Mouse (Mus musculus): ENCODE measurements around the gene Kctd12. TPM values are rescaled to one million over a fixed set of nuclear protein-coding genes. Genes with fewer than 3 reads are reported as not detected.

Kctd12 gene
- polyA plus RNA-seq, 1 experiment from 2014 or later = 12.6 TPM

GRCm38 (mm10) chr14:102951974-102952373, 30.5 kb downstream of the Kctd12 start:
- H3K4me3 ChIP-seq = no peak overlapping the region
- WGBS = 74% methylated on average over 1 of the region's 1 CpGs
- H3K27ac ChIP-seq (replicated peaks) = no peak overlapping the region
- no peak overlapping the region for H3K4me2 ChIP-seq (replicated peaks)
- no peaks in the 10 kb centered on the region for H3K4me1 ChIP-seq
- ATAC-seq (ENCODE audit: low FRiP score, low read depth) = no peak
- H3K36me3 ChIP-seq = no peaks in the 10 kb centered on the region
- no peaks in the 10 kb centered on the region for H3K27me3 ChIP-seq
- H3K9me3 ChIP-seq = no peaks in the 10 kb centered on the region
- H3K9ac ChIP-seq (replicated peaks) = no peak overlapping the region

GRCm38 (mm10) chr14:102947796-102948195, 34.6 kb downstream of the Kctd12 start:
- H3K9ac ChIP-seq (replicated peaks) = no peak overlapping the region
- H3K4me2 ChIP-seq (replicated peaks) = no peak overlapping the region
- no peak for ATAC-seq (ENCODE audit: low FRiP score, low read depth)
- H3K4me3 ChIP-seq = no peak overlapping the region
- no peaks in the 10 kb centered on the region for H3K4me1 ChIP-seq
- WGBS = 76% methylated on average over 2 of the region's 2 CpGs
- no peaks in the 10 kb centered on the region for H3K27me3 ChIP-seq
- H3K27ac ChIP-seq (replicated peaks) = no peak overlapping the region
- H3K9me3 ChIP-seq = no peaks in the 10 kb centered on the region
- no peaks in the 10 kb centered on the region for H3K36me3 ChIP-seq

- Histone ChIP-seq H3K4me3 (no peak overlapping the region), H3K9me3 (no peaks in the 10 kb centered on the region), H3K27ac (replicated peaks) (no peak overlapping the region), H3K4me1 (no peaks in the 10 kb centered on the region), H3K9ac (replicated peaks) (no peak overlapping the region), H3K27me3 (no peaks in the 10 kb centered on the region), H3K36me3 (no peaks in the 10 kb centered on the region), H3K4me2 (replicated peaks) (no peak overlapping the region)
- no peak for ATAC-seq (ENCODE audit: low FRiP score, low read depth)
- 88% methylated on average over 2 of the region's 2 CpGs for WGBS
Observed at GRCm38 (mm10) chr14:102942222-102942843, 40.1 kb downstream of the Kctd12 start.

GRCm38 (mm10) chr14:102934878-102935277, 47.6 kb downstream of the Kctd12 start:
- 80% methylated on average over 2 of the region's 2 CpGs for WGBS
- no peak for ATAC-seq (ENCODE audit: low FRiP score, low read depth)
- no peaks in the 10 kb centered on the region for H3K9me3 ChIP-seq

GRCm38 (mm10) chr14:102930933-102931332, 51.5 kb downstream of the Kctd12 start:
- WGBS = 33% methylated on average over 1 of the region's 1 CpGs
- no peak for ATAC-seq (ENCODE audit: low FRiP score, low read depth)
- H3K4me3 ChIP-seq = no peak overlapping the region
- H3K9ac ChIP-seq (replicated peaks) = no peak overlapping the region
- no peaks in the 10 kb centered on the region for H3K4me1 ChIP-seq
- no peak overlapping the region for H3K27ac ChIP-seq (replicated peaks)
- no peak overlapping the region for H3K4me2 ChIP-seq (replicated peaks)
- no peaks in the 10 kb centered on the region for H3K36me3 ChIP-seq
- no peaks in the 10 kb centered on the region for H3K9me3 ChIP-seq
- no peaks in the 10 kb centered on the region for H3K27me3 ChIP-seq

More at GRCm38 (mm10) chr14:102934878-102935277, 47.6 kb downstream of the Kctd12 start:
- no peak overlapping the region for H3K9ac ChIP-seq (replicated peaks)
- H3K27ac ChIP-seq (replicated peaks) = no peak overlapping the region
- no peaks in the 10 kb centered on the region for H3K36me3 ChIP-seq
- no peaks in the 10 kb centered on the region for H3K27me3 ChIP-seq
- H3K4me2 ChIP-seq (replicated peaks) = no peak overlapping the region
- H3K4me1 ChIP-seq = no peaks in the 10 kb centered on the region
- H3K4me3 ChIP-seq = no peak overlapping the region

GRCm38 (mm10) chr14:102929545-102929944, 52.9 kb downstream of the Kctd12 start:
- Histone ChIP-seq H3K36me3 (no peaks in the 10 kb centered on the region), H3K9me3 (no peaks in the 10 kb centered on the region), H3K27me3 (no peaks in the 10 kb centered on the region), H3K9ac (replicated peaks) (no peak overlapping the region), H3K27ac (replicated peaks) (no peak overlapping the region), H3K4me1 (no peaks in the 10 kb centered on the region), H3K4me3 (no peak overlapping the region), H3K4me2 (replicated peaks) (no peak overlapping the region)
- ATAC-seq (ENCODE audit: low FRiP score, low read depth) = no peak
- 94% methylated on average over 3 of the region's 3 CpGs for WGBS

GRCm38 (mm10) chr14:102927847-102928466, 54.5 kb downstream of the Kctd12 start:
- WGBS = 89% methylated on average over 5 of the region's 5 CpGs
- ATAC-seq (ENCODE audit: low FRiP score, low read depth) = no peak
- Histone ChIP-seq H3K9ac (replicated peaks) (no peak overlapping the region), H3K4me1 (no peaks in the 10 kb centered on the region), H3K27me3 (no peaks in the 10 kb centered on the region), H3K4me2 (replicated peaks) (no peak overlapping the region), H3K27ac (replicated peaks) (no peak overlapping the region), H3K4me3 (no peak overlapping the region), H3K36me3 (no peaks in the 10 kb centered on the region), H3K9me3 (no peaks in the 10 kb centered on the region)

Small RNA genes lying within 50 kb of the gene (microRNA-seq; reads per million reads assigned to microRNA genes)
- gene Mir5130 = 1.4 reads per million

Other genes with a start within 250 kb of the Kctd12 start
- gene Acod1, start 64.3 kb upstream of the Kctd12 start, polyA plus RNA-seq (2016; fragmentation: Nextera tagmentation; extraction: Ambion mirVana) = not detected in 2 replicates
- gene Cln5, start 87.6 kb upstream of the Kctd12 start, polyA plus RNA-seq (2016; fragmentation: Nextera tagmentation; extraction: Ambion mirVana) = 20.6 and 21.9 TPM in 2 replicates
- gene Fbxl3, start 116.9 kb upstream of the Kctd12 start, polyA plus RNA-seq (2016; fragmentation: Nextera tagmentation; extraction: Ambion mirVana) = 26.3 and 27.2 TPM in 2 replicates